Mouse (Mus musculus) erythroblast, embryonic 14.5 days (primary cell): ENCODE results near the gene Stard13.

Source experiments
- GATA1 ChIP-seq: IDR thresholded peaks from 2 replicates; pipeline ENCODE4 v1.6.1; 2012; ENCODE audit warnings: low read length, inconsistent platforms, mixed read lengths
- TAL1 ChIP-seq: IDR thresholded peaks from 3 replicates; pipeline ENCODE4 v1.6.1; 2012; ENCODE audit warnings: low read length, inconsistent platforms, mixed read lengths

- TF ChIP-seq TAL1 (no peak), GATA1 (no peak)
Measured at GRCm38 (mm10) chr5:151190764-151191163, 42.9 kb downstream of the Stard13 start.
